ENCODE assay signal across 26 mouse cellular contexts in the genomic region with DNA sequence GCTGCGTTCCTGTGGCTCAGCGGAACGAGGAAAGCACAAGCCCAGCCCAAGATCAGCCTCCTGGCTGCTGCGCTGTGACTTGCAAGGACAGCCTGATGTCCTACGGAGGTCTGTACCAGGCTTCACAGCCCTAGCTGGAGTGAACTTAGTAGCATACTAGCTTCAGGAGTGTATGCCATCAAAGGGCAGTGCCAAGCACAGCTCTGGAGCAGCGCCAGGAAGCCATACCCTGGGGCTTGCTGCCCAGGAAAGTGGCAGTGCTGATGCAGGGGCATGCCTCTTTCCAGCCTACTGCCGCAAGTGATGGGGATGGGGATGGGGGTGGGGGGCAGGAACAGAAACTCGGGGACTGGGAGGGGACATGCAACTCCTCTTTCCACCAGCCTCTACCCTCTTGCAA.
DNase-seq lines count a peak whose midpoint lies in the region; ATAC-seq and TF ChIP-seq lines count a peak whose summit lies in the region.
"Had no signal": no experiment of that assay in that cellular context is flagged by ENCODE, and none has a peak within 500 bp of the region (broad histone marks: within the 10 kb centered on the region; RNA-seq: fewer than 3 reads in every experiment).

No protein-coding gene starts in this region.

- 0 out of 2 replicates have a peak, but pooled peaks cover 3% of the 10 kb centered on the region for H3K4me1 ChIP-seq in hindbrain, postnatal 0 days (ENCODE audit: insufficient read depth, low read length)
- 0 out of 2 replicates have a peak, but pooled peaks cover 3% of the 10 kb centered on the region for H3K4me1 ChIP-seq in hindbrain, embryonic 12.5 days
- H3K4me1 ChIP-seq in midbrain, embryonic 14.5 days (ENCODE audit: control insufficient read depth, insufficient read depth, low read length) = no peaks in the 10 kb centered on the region
- peaks cover 6% of the 10 kb centered on the region; the same call in 1 of the 2 replicates for H3K4me1 ChIP-seq in midbrain, embryonic 13.5 days (replicated peaks)
- H3K4me1 ChIP-seq in midbrain, postnatal 0 days (ENCODE audit: insufficient read depth, low read length) = no peaks in the 10 kb centered on the region
- H3K4me1 ChIP-seq: hindbrain, embryonic 15.5 days; intestine, embryonic 15.5 days; liver, embryonic 15.5 days; lung, embryonic 15.5 days; neural tube, embryonic 12.5 days had no signal

- TF ChIP-seq CTCF in hindbrain, postnatal 0 days (IDR thresholded peaks at IDR 0.05; ENCODE audit: low read depth) = 0 out of 2 replicates have a peak, but pooled peaks have one; percentile 4
- no peak for TF ChIP-seq CTCF in midbrain, postnatal 0 days (IDR thresholded peaks at IDR 0.05)

- H3K36me3 ChIP-seq in hindbrain, postnatal 0 days (ENCODE audit: insufficient read depth, low read length) = no peaks in the 10 kb centered on the region
- H3K36me3 ChIP-seq in hindbrain, embryonic 12.5 days = no peaks in the 10 kb centered on the region
- no peaks in the 10 kb centered on the region for H3K36me3 ChIP-seq in midbrain, embryonic 14.5 days (ENCODE audit: control insufficient read depth, insufficient read depth, low read length)
- no peaks in the 10 kb centered on the region for H3K36me3 ChIP-seq in midbrain, embryonic 13.5 days
- H3K36me3 ChIP-seq in midbrain, postnatal 0 days (ENCODE audit: insufficient read depth, low read length) = no peaks in the 10 kb centered on the region
- H3K36me3 ChIP-seq: embryonic facial prominence, embryonic 15.5 days; heart, embryonic 10.5 days; hindbrain, embryonic 15.5 days; intestine, embryonic 15.5 days; liver, embryonic 15.5 days; lung, embryonic 15.5 days; neural tube, embryonic 12.5 days had no signal

- no peak overlapping the region for H3K4me2 ChIP-seq in hindbrain, postnatal 0 days (ENCODE audit: low read depth, low read length)
- H3K4me2 ChIP-seq in hindbrain, embryonic 12.5 days (replicated peaks) = no peak overlapping the region
- no peak overlapping the region for H3K4me2 ChIP-seq in midbrain, embryonic 14.5 days (ENCODE audit: low read length)
- H3K4me2 ChIP-seq in midbrain, embryonic 13.5 days (replicated peaks) = no peak overlapping the region
- no peak overlapping the region for H3K4me2 ChIP-seq in midbrain, postnatal 0 days (ENCODE audit: low read depth, low read length, poor library complexity, severe bottlenecking)
- H3K4me2 ChIP-seq: embryonic facial prominence, embryonic 15.5 days; hindbrain, embryonic 15.5 days; intestine, embryonic 15.5 days; liver, embryonic 15.5 days; lung, embryonic 15.5 days; neural tube, embryonic 12.5 days had no signal

- ATAC-seq in hindbrain, postnatal 0 days = no peak
- no peak for ATAC-seq in hindbrain, embryonic 12.5 days (ENCODE audit: low FRiP score)
- ATAC-seq in midbrain, embryonic 14.5 days (ENCODE audit: low FRiP score, low TSS enrichment) = no peak
- no peak for ATAC-seq in midbrain, embryonic 13.5 days
- no peak for ATAC-seq in midbrain, postnatal 0 days (ENCODE audit: low FRiP score)
- ATAC-seq: activated CD4-positive, CD25-positive, alpha-beta regulatory T cell, adult 4 months; intestine, embryonic 15.5 days had no signal

- 58% methylated on average over 8 of the region's 8 CpGs for WGBS in hindbrain, postnatal 0 days
- WGBS in hindbrain, embryonic 12.5 days = 88% methylated on average over 8 of the region's 8 CpGs
- WGBS in midbrain, embryonic 14.5 days = 84% methylated on average over 8 of the region's 8 CpGs
- WGBS in midbrain, embryonic 13.5 days = 75% methylated on average over 8 of the region's 8 CpGs
- 66% methylated on average over 8 of the region's 8 CpGs for WGBS in midbrain, postnatal 0 days

- H3K9ac ChIP-seq in hindbrain, postnatal 0 days (replicated peaks; ENCODE audit: low read length) = no peak overlapping the region
- no peak overlapping the region for H3K9ac ChIP-seq in hindbrain, embryonic 12.5 days
- H3K9ac ChIP-seq in midbrain, embryonic 14.5 days (replicated peaks; ENCODE audit: low read length) = no peak overlapping the region
- no peak overlapping the region for H3K9ac ChIP-seq in midbrain, embryonic 13.5 days (replicated peaks)
- H3K9ac ChIP-seq in midbrain, postnatal 0 days (replicated peaks; ENCODE audit: low read length, poor library complexity, severe bottlenecking) = no peak overlapping the region
- H3K9ac ChIP-seq: embryonic facial prominence, embryonic 15.5 days; hindbrain, embryonic 15.5 days; intestine, embryonic 15.5 days; liver, embryonic 15.5 days; lung, embryonic 15.5 days; neural tube, embryonic 12.5 days had no signal

- no peak overlapping the region for H3K4me3 ChIP-seq in hindbrain, postnatal 0 days (ENCODE audit: low read length)
- H3K4me3 ChIP-seq in hindbrain, embryonic 12.5 days = no peak overlapping the region
- no peak overlapping the region for H3K4me3 ChIP-seq in midbrain, embryonic 14.5 days (replicated peaks; ENCODE audit: low read depth, low read length)
- H3K4me3 ChIP-seq in midbrain, embryonic 13.5 days (replicated peaks) = no peak overlapping the region
- no peak overlapping the region for H3K4me3 ChIP-seq in midbrain, postnatal 0 days (ENCODE audit: low read depth, low read length)
- H3K4me3 ChIP-seq: embryonic facial prominence, embryonic 15.5 days; heart, embryonic 10.5 days; hindbrain, embryonic 15.5 days; intestine, embryonic 15.5 days; layer of hippocampus, adult 2 months; liver, embryonic 15.5 days; lung, embryonic 15.5 days; megakaryocyte, embryonic 14.5 days; neural tube, embryonic 12.5 days had no signal

- DNase-seq in cerebellum, postnatal 10 days = peak; percentile 65 to 76
- DNase-seq in cerebellum, adult 11 months = no peak
- DNase-seq in hindbrain, postnatal 0 days (ENCODE audit: low spot score) = peak; percentile 19
- DNase-seq in midbrain, embryonic 14.5 days = peak; percentile 38
- peak; percentile 16 for DNase-seq in midbrain, postnatal 0 days (ENCODE audit: low spot score)
- DNase-seq: adrenal gland, adult 8-10 months; cerebellum, adult 2 months; gastrocnemius, postnatal 10 days; heart, postnatal 4 days; liver; lung, postnatal 36 days; retina, postnatal 1 day; thymus, postnatal 25 days had no signal

- no peak overlapping the region for H3K27ac ChIP-seq in hindbrain, postnatal 0 days
- H3K27ac ChIP-seq in hindbrain, embryonic 12.5 days = no peak overlapping the region
- H3K27ac ChIP-seq in midbrain, embryonic 14.5 days (replicated peaks; ENCODE audit: low read depth, low read length) = 0 out of 2 replicates have a peak overlapping the region, but pooled peaks have one; percentile 13
- H3K27ac ChIP-seq in midbrain, embryonic 13.5 days = no peak overlapping the region
- no peak overlapping the region for H3K27ac ChIP-seq in midbrain, postnatal 0 days (ENCODE audit: low read depth, low read length)
- H3K27ac ChIP-seq: embryonic facial prominence, embryonic 15.5 days; heart, embryonic 10.5 days; hindbrain, embryonic 15.5 days; intestine, embryonic 15.5 days; kidney, postnatal 0 days; layer of hippocampus, adult 2 months; liver, embryonic 15.5 days; lung, embryonic 15.5 days; neural tube, embryonic 12.5 days had no signal

- H3K27me3 ChIP-seq in hindbrain, postnatal 0 days (ENCODE audit: insufficient read depth, low read length) = no peaks in the 10 kb centered on the region
- H3K27me3 ChIP-seq in hindbrain, embryonic 12.5 days = no peaks in the 10 kb centered on the region
- no peaks in the 10 kb centered on the region for H3K27me3 ChIP-seq in midbrain, embryonic 14.5 days (ENCODE audit: control insufficient read depth, insufficient read depth, low read length)
- no peaks in the 10 kb centered on the region for H3K27me3 ChIP-seq in midbrain, embryonic 13.5 days
- H3K27me3 ChIP-seq in midbrain, postnatal 0 days (ENCODE audit: insufficient read depth, low read length) = no peaks in the 10 kb centered on the region
- H3K27me3 ChIP-seq: embryonic facial prominence, embryonic 15.5 days; hindbrain, embryonic 15.5 days; intestine, embryonic 15.5 days; liver, embryonic 15.5 days; lung, embryonic 15.5 days; megakaryocyte, embryonic 14.5 days; neural tube, embryonic 12.5 days had no signal

- H3K9me3 ChIP-seq in hindbrain, postnatal 0 days (ENCODE audit: low read length) = no peaks in the 10 kb centered on the region
- H3K9me3 ChIP-seq in hindbrain, embryonic 12.5 days (replicated peaks) = no peaks in the 10 kb centered on the region
- no peaks in the 10 kb centered on the region for H3K9me3 ChIP-seq in midbrain, embryonic 14.5 days (ENCODE audit: control insufficient read depth, low read length)
- H3K9me3 ChIP-seq in midbrain, embryonic 13.5 days = no peaks in the 10 kb centered on the region
- H3K9me3 ChIP-seq in midbrain, postnatal 0 days (ENCODE audit: low read length) = no peaks in the 10 kb centered on the region
- H3K9me3 ChIP-seq: embryonic facial prominence, embryonic 15.5 days; heart, embryonic 10.5 days; hindbrain, embryonic 15.5 days; intestine, embryonic 15.5 days; liver, embryonic 15.5 days; lung, embryonic 15.5 days; megakaryocyte, embryonic 14.5 days; neural tube, embryonic 12.5 days had no signal
